Mouse (Mus musculus) regulatory T cell (primary cell): Measurements from ENCODE around the gene Prkcb.

ENCODE experiments used
- in situ Hi-C: fragments of 300-600 bp; cut with MboI, MseI; formaldehyde crosslinking; loops from one replicate; pipeline ENCODE4 v1.15.1; 2025; ENCODE audit warnings: high pct_unique_total_duplicates

Gene Prkcb

GRCm38 (mm10) chr7:122506467-122506866 lies 217.9 kb downstream of the Prkcb start:
- in situ Hi-C loops = no loop called here

- in situ Hi-C loops = no loop called here
Measured at GRCm38 (mm10) chr7:122509903-122510302, 221.4 kb downstream of the Prkcb start.

GRCm38 (mm10) chr7:122512430-122512966 lies 223.9 kb downstream of the Prkcb start:
- in situ Hi-C loops = no loop called here

GRCm38 (mm10) chr7:122520850-122521638 lies 232.5 kb downstream of the Prkcb start:
- in situ Hi-C loops = no loop called here

- in situ Hi-C loops = no loop called here
Measured at GRCm38 (mm10) chr7:122528201-122528600, 239.7 kb downstream of the Prkcb start.

- in situ Hi-C loops = no loop called here
Measured at GRCm38 (mm10) chr7:122528646-122529045, 240.1 kb downstream of the Prkcb start.

- in situ Hi-C loops = no loop called here
Measured at GRCm38 (mm10) chr7:122533566-122534360, 245.2 kb downstream of the Prkcb start.

GRCm38 (mm10) chr7:122544616-122545015 lies 256.1 kb downstream of the Prkcb start:
- in situ Hi-C loops = no loop called here

- in situ Hi-C loops = no loop called here
Measured at GRCm38 (mm10) chr7:122556575-122557140, 268.1 kb downstream of the Prkcb start.

- in situ Hi-C loops = no loop called here
Measured at GRCm38 (mm10) chr7:122558085-122558811, 269.7 kb downstream of the Prkcb start.

GRCm38 (mm10) chr7:122558912-122559311 lies 270.4 kb downstream of the Prkcb start:
- in situ Hi-C loops = no loop called here

- in situ Hi-C loops = no loop called here
Measured at GRCm38 (mm10) chr7:122562586-122562985, 274.0 kb downstream of the Prkcb start.

- in situ Hi-C loops = no loop called here
Measured at GRCm38 (mm10) chr7:122565371-122565770, 276.8 kb downstream of the Prkcb start.

GRCm38 (mm10) chr7:122566011-122566410 lies 277.5 kb downstream of the Prkcb start:
- in situ Hi-C loops = no loop called here

- in situ Hi-C loops = no loop called here
Measured at GRCm38 (mm10) chr7:122568787-122569186, 280.2 kb downstream of the Prkcb start.

GRCm38 (mm10) chr7:122570407-122570806 lies 281.9 kb downstream of the Prkcb start:
- in situ Hi-C loops = no loop called here

- in situ Hi-C loops = no loop called here
Measured at GRCm38 (mm10) chr7:122573101-122573635, 284.6 kb downstream of the Prkcb start.

GRCm38 (mm10) chr7:122574418-122574817 lies 285.9 kb downstream of the Prkcb start:
- in situ Hi-C loops = no loop called here

GRCm38 (mm10) chr7:122575056-122575455 lies 286.5 kb downstream of the Prkcb start:
- in situ Hi-C loops = no loop called here

- in situ Hi-C loops = no loop called here
Measured at GRCm38 (mm10) chr7:122575506-122575905, 287.0 kb downstream of the Prkcb start.

GRCm38 (mm10) chr7:122577571-122577970 lies 289.0 kb downstream of the Prkcb start:
- in situ Hi-C loops = no loop called here
